Mouse (Mus musculus): Measurements from ENCODE around the gene 1600014C10Rik.

DNA sequence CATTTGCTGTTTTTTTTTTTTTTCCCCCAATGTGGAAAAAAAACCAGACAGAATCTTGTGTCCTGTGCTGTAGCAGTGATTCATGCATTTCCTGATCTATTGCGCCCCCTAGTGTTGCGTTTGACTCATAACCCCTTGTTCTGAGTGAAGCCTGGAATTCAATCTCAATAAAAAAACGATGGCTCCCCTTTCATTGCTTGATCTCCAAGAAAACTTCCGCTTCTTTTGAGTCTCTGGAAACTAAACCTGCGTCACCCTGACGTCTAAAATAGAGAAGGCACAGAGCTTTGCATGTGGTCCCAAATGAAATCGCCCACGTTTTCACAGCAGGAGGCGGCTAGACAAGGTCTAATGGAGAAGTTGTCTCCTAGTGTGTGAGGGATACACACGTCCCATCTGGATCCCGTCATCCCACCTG lies 15.3 kb upstream of the 1600014C10Rik start:
- TF ChIP-seq EP300 (IDR thresholded peaks at IDR 0.05; ENCODE audit: low read depth) (no peak), CTCF (IDR thresholded peaks at IDR 0.05; ENCODE audit: low read depth) (peak; percentile 62)
